Mouse (Mus musculus): ENCODE results near the gene Efcab9.
"Not testable (repeated sequence)": the region's sequence is repeated elsewhere in the genome, so short reads cannot be mapped to it uniquely, and the experiment has no call there.

- not testable (repeated sequence) for TF ChIP-seq TCF12 (IDR thresholded peaks at IDR 0.05; ENCODE audit: low read depth, low read length); CTCF (conservative IDR thresholded peaks at IDR 0.05 in 1 of 2, IDR thresholded peaks at IDR 0.05 in 1 of 2; ENCODE audit: low read depth in 2 of 2, low read length in 2 of 2); EP300 (IDR thresholded peaks at IDR 0.05; ENCODE audit: low read length); CHD2 (IDR thresholded peaks at IDR 0.05; ENCODE audit: low read length); ZC3H11A (IDR thresholded peaks at IDR 0.05; ENCODE audit: low read depth, low read length); POLR2A (IDR thresholded peaks at IDR 0.05; ENCODE audit: low read depth, low read length); JUN (IDR thresholded peaks at IDR 0.05; ENCODE audit: insufficient read depth, low read depth, low read length); NELFE (IDR thresholded peaks at IDR 0.05; ENCODE audit: low read depth, low read length); MYC (IDR thresholded peaks at IDR 0.05; ENCODE audit: low read depth, low read length); USF2 (conservative IDR thresholded peaks at IDR 0.05; ENCODE audit: low read depth, low read length)
Measured at GRCm38 (mm10) chr11:32514853-32515252, 17.0 kb downstream of the Efcab9 start.
